Mouse (Mus musculus) ovary, postnatal 10 days (tissue): ENCODE data around the gene Ifnl3.

Source experiments
- DNase-seq: peaks from one replicate; pipeline ENCODE4 v3.0.0; 2022; ENCODE audit warnings: low spot score

Gene Ifnl3

GRCm38 (mm10) chr7:28547154-28547553 is 24.5 kb downstream of the Ifnl3 start, which contains the start of gene Nccrp1:
Nccrp1 (minus strand) TSS chr7:28547254.
- no peak for DNase-seq

GRCm38 (mm10) chr7:28547628-28548027 is 25.0 kb downstream of the Ifnl3 start:
- no peak for DNase-seq

GRCm38 (mm10) chr7:28553076-28553475 is 30.4 kb downstream of the Ifnl3 start:
- DNase-seq: no peak

GRCm38 (mm10) chr7:28555939-28556535 is 33.4 kb downstream of the Ifnl3 start:
- DNase-seq: no peak

- DNase-seq: no peak
These were observed 34.4 kb downstream of the Ifnl3 start for GRCm38 (mm10) chr7:28557069-28557468.

- no peak for DNase-seq
These were observed 35.1 kb downstream of the Ifnl3 start for GRCm38 (mm10) chr7:28557708-28558107.

GRCm38 (mm10) chr7:28558486-28558885 is 35.9 kb downstream of the Ifnl3 start:
- no peak for DNase-seq

GRCm38 (mm10) chr7:28560856-28561255 is 38.2 kb downstream of the Ifnl3 start:
- DNase-seq: no peak

GRCm38 (mm10) chr7:28561967-28562366 is 39.3 kb downstream of the Ifnl3 start:
- DNase-seq: no peak

- DNase-seq: no peak
These were observed 39.7 kb downstream of the Ifnl3 start for GRCm38 (mm10) chr7:28562371-28562770.

GRCm38 (mm10) chr7:28562951-28563350 is 40.3 kb downstream of the Ifnl3 start:
- no peak for DNase-seq

GRCm38 (mm10) chr7:28565407-28565806 is 42.8 kb downstream of the Ifnl3 start:
- DNase-seq: no peak

GRCm38 (mm10) chr7:28567539-28567938 is 44.9 kb downstream of the Ifnl3 start:
- DNase-seq: no peak

GRCm38 (mm10) chr7:28568253-28568652 is 45.6 kb downstream of the Ifnl3 start:
- no peak for DNase-seq

- DNase-seq: peak; percentile 60
These were observed 47.8 kb downstream of the Ifnl3 start for GRCm38 (mm10) chr7:28570291-28570981.

GRCm38 (mm10) chr7:28570982-28571682 is 48.5 kb downstream of the Ifnl3 start:
- DNase-seq: no peak

GRCm38 (mm10) chr7:28572689-28573088 is 50.1 kb downstream of the Ifnl3 start:
- no peak for DNase-seq

GRCm38 (mm10) chr7:28573236-28573635 is 50.6 kb downstream of the Ifnl3 start:
- no peak for DNase-seq
